Mouse (Mus musculus) thymus, adult 2 months (tissue): ENCODE results near the gene Slc24a3.

ENCODE experiments used
- CTCF ChIP-seq: fragments of 200-500 bp; IDR thresholded peaks from 2 replicates; pipeline ENCODE4 v1.5.1; 2012; ENCODE audit warnings: mild to moderate bottlenecking, control low read depth, low read length, moderate library complexity, borderline replicate concordance; ENCODE audit not compliant: control insufficient read depth, poor library complexity, insufficient read depth; ENCODE audit errors: extremely low read depth
- POLR2A ChIP-seq: fragments of 200-500 bp; IDR thresholded peaks from 2 replicates; pipeline ENCODE4 v1.6.1; 2012; ENCODE audit warnings: mild to moderate bottlenecking, low read length, control low read depth, moderate library complexity; ENCODE audit not compliant: control insufficient read depth, poor library complexity, insufficient read depth; ENCODE audit errors: extremely low read depth

DNA sequence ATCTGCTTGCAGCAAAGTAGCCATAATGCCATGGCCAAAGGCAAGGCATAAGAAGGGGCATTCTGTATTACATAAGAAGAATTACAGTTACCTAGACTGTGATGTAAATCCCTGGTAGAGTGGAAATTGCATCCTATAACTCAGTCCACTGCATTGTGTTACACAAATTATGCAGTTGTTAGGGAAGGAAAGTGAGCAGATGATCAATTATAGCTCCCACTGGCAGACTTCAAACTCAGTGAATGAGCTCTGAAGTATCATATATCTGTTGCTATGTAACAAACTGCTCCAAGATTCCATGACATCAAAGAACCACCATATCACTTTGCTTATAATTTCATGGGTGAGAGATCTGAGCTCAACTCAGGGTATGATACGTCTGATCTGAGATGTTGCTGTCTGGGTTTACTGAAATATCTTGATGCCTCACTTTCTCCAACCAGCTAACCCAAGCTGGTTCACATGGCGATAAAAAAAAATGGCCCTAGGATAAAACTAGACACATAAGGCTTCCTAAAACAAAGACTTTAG is 387.2 kb downstream of the Slc24a3 start:
- TF ChIP-seq CTCF (no peak), POLR2A (no peak)
